Mouse (Mus musculus) kidney, adult 10 weeks (tissue): ENCODE results near the gene Angptl3. TPM values are rescaled to one million over a fixed set of nuclear protein-coding genes. Genes with fewer than 3 reads are reported as not detected.

Source experiments
- polyA plus RNA-seq: library from polyadenylated mRNA; stranded (reverse); fragments of 350-450 nt; fragmentation: Illumina TruSeq; extraction: RNeasy Lipid Tissue Mini Kit (QIAGEN cat#74804); gene quantifications from one replicate; pipeline ENCODE4 v1.2.3, GENCODE M21; 2014; ENCODE audit warnings: low read depth, low replicate concordance

Angptl3 gene
- polyA plus RNA-seq = 136 TPM

DNA sequence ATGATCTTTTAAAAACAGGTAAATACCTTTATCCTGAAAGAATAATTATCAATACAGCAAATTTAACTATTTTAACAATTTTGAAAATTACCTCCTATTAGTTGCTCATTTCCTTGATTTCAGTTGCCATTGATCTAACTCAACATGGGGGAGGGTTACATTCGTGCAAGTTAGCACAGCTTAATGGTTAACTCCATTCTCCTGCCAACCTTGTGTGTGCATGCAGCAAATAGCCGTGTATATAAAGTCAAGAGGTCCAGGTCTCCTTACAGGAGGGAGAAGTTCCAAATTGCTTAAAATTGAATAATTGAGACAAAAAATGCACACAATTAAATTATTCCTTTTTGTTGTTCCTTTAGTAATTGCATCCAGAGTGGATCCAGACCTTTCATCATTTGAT, at the start of gene Angptl3:
Gene Angptl3 (plus strand): TSS at position 269 of the 400 bp plus-strand sequence.

Other genes starting within 250 kb of the Angptl3 start
- gene Kank4, start 213.4 kb upstream of the Angptl3 start, polyA plus RNA-seq = 2.8 TPM
- gene I0C0044D17Rik, start 207.1 kb upstream of the Angptl3 start, polyA plus RNA-seq = not detected
- 78.3 TPM for gene Usp1, start 107.1 kb upstream of the Angptl3 start, polyA plus RNA-seq
- 70.7 TPM for gene Dock7, start 90.0 kb downstream of the Angptl3 start, polyA plus RNA-seq
- 37.6 TPM for gene Atg4c, start 163.0 kb downstream of the Angptl3 start, polyA plus RNA-seq